Mouse (Mus musculus) C2C12 (cell line): ENCODE results near the gene 4930578G10Rik. TPM values are rescaled to one million over a fixed set of nuclear protein-coding genes. Genes with fewer than 3 reads are reported as not detected.

Experiments
- H3K27me3 ChIP-seq: one replicate; pipeline ENCODE4 v1.6.1; 2011; ENCODE audit not compliant: control insufficient read depth, insufficient read depth, insufficient read length
- H3K36me3 ChIP-seq: one replicate; pipeline ENCODE4 v1.6.1; 2011; ENCODE audit not compliant: control insufficient read depth, insufficient read depth
- H3K4me3 ChIP-seq: one replicate; pipeline ENCODE4 v1.5.1; 2011; ENCODE audit warnings: mild to moderate bottlenecking, control low read depth; ENCODE audit not compliant: poor library complexity, insufficient read depth, severe bottlenecking
- H3K79me2 ChIP-seq: one replicate; pipeline ENCODE4 v1.6.1; 2011; ENCODE audit not compliant: control insufficient read depth, insufficient read depth
- H3K79me3 ChIP-seq: one replicate; pipeline ENCODE4 v1.6.1; 2011; ENCODE audit warnings: low read depth, control low read depth
- H3ac ChIP-seq: one replicate; pipeline ENCODE3; 2011; ENCODE audit warnings: low read depth; ENCODE audit not compliant: control insufficient read depth, insufficient read length
- CEBPB ChIP-seq: IDR thresholded peaks from one replicate; pipeline ENCODE4 v1.6.1; 2011; ENCODE audit warnings: low read depth, mild to moderate bottlenecking, control low read depth, moderate library complexity
- CTCF ChIP-seq: IDR thresholded peaks from one replicate; pipeline ENCODE4 v1.5.1; 2011; ENCODE audit not compliant: control insufficient read depth, insufficient read depth, insufficient read length
- FOSL1 ChIP-seq: IDR thresholded peaks from one replicate; pipeline ENCODE4 v1.8.0; 2011; ENCODE audit warnings: mild to moderate bottlenecking, low read length; ENCODE audit not compliant: poor library complexity, insufficient read depth, severe bottlenecking
- MAX ChIP-seq: IDR thresholded peaks from one replicate; pipeline ENCODE4 v1.6.1; 2011; ENCODE audit warnings: mild to moderate bottlenecking, control low read depth
- MYOD1 ChIP-seq: IDR thresholded peaks from one replicate; pipeline ENCODE4 v1.6.1; 2011; ENCODE audit warnings: low read depth; ENCODE audit not compliant: control insufficient read depth, insufficient read length
- MYOG ChIP-seq: IDR thresholded peaks from one replicate; pipeline ENCODE4 v1.6.1; 2011; ENCODE audit not compliant: control insufficient read depth, insufficient read length; ENCODE audit errors: extremely low read depth
- USF1 ChIP-seq: IDR thresholded peaks from one replicate; pipeline ENCODE4 v1.6.1; 2011; ENCODE audit warnings: low read depth, mild to moderate bottlenecking, control low read depth, moderate library complexity
- polyA plus RNA-seq: library from polyadenylated mRNA; unstranded; fragments of >200 nt; fragmentation: generic; extraction: Trizol; gene quantifications from one replicate; pipeline ENCODE4 v1.2.1, GENCODE M21; 2012; ENCODE audit warnings: missing spikeins

The 4930578G10Rik gene
- polyA plus RNA-seq, 1 experiment = not detected

- no peaks in the 10 kb centered on the region for H3K79me2 ChIP-seq
- no peaks in the 10 kb centered on the region for H3K36me3 ChIP-seq
- no peak overlapping the region for H3ac ChIP-seq
- no peaks in the 10 kb centered on the region for H3K79me3 ChIP-seq
- no peak overlapping the region for H3K4me3 ChIP-seq
- TF ChIP-seq MYOD1 (no peak), MAX (no peak), CEBPB (no peak), CTCF (no peak), USF1 (no peak), MYOG (no peak), FOSL1 (no peak)
- peaks cover 33% of the 10 kb centered on the region for H3K27me3 ChIP-seq
Observed at GRCm38 (mm10) chr4:42877657-42878056, 142.3 kb downstream of the 4930578G10Rik start.

GRCm38 (mm10) chr4:42879829-42880676, 144.7 kb downstream of the 4930578G10Rik start:
- Histone ChIP-seq H3K4me3 (no peak overlapping the region), H3K79me2 (no peaks in the 10 kb centered on the region), H3K36me3 (no peaks in the 10 kb centered on the region), H3K79me3 (no peaks in the 10 kb centered on the region), H3K27me3 (peaks cover 25% of the 10 kb centered on the region), H3ac (no peak overlapping the region)
- TF ChIP-seq MYOD1 (no peak), USF1 (no peak), FOSL1 (no peak), CEBPB (no peak)

- no peak overlapping the region for H3K4me3 ChIP-seq
- H3K79me2 ChIP-seq = no peaks in the 10 kb centered on the region
- H3ac ChIP-seq = no peak overlapping the region
- no peaks in the 10 kb centered on the region for H3K36me3 ChIP-seq
- TF ChIP-seq FOSL1 (no peak), MYOG (no peak), MAX (no peak), CEBPB (no peak), USF1 (no peak)
- H3K79me3 ChIP-seq = no peaks in the 10 kb centered on the region
- H3K27me3 ChIP-seq = peaks cover 22% of the 10 kb centered on the region
Observed at GRCm38 (mm10) chr4:42880677-42880948, 145.3 kb downstream of the 4930578G10Rik start.

GRCm38 (mm10) chr4:42886926-42887325, 151.6 kb downstream of the 4930578G10Rik start:
- no peak for TF ChIP-seq CTCF
- Histone ChIP-seq H3K4me3 (no peak overlapping the region), H3K27me3 (peaks cover 9% of the 10 kb centered on the region), H3K36me3 (no peaks in the 10 kb centered on the region), H3K79me2 (no peaks in the 10 kb centered on the region), H3K79me3 (no peaks in the 10 kb centered on the region), H3ac (no peak overlapping the region)

- H3K79me3 ChIP-seq = no peaks in the 10 kb centered on the region
- no peak overlapping the region for H3ac ChIP-seq
- no peaks in the 10 kb centered on the region for H3K79me2 ChIP-seq
- H3K4me3 ChIP-seq = no peak overlapping the region
- no peaks in the 10 kb centered on the region for H3K36me3 ChIP-seq
- TF ChIP-seq FOSL1 = no peak
- no peak for TF ChIP-seq CTCF
- TF ChIP-seq MYOD1 = no peak
- TF ChIP-seq USF1 = no peak
- TF ChIP-seq MAX = no peak
- TF ChIP-seq CEBPB = no peak
- peaks cover 13% of the 10 kb centered on the region for H3K27me3 ChIP-seq
Observed at GRCm38 (mm10) chr4:42888806-42889205, 153.5 kb downstream of the 4930578G10Rik start.

- H3K4me3 ChIP-seq = no peak overlapping the region
- TF ChIP-seq CTCF (no peak), MYOD1 (no peak), MAX (no peak), FOSL1 (no peak), USF1 (no peak), CEBPB (no peak), MYOG (no peak)
- H3K79me3 ChIP-seq = no peaks in the 10 kb centered on the region
- no peak overlapping the region for H3ac ChIP-seq
- peaks cover 8% of the 10 kb centered on the region for H3K27me3 ChIP-seq
- H3K36me3 ChIP-seq = no peaks in the 10 kb centered on the region
- no peaks in the 10 kb centered on the region for H3K79me2 ChIP-seq
Observed at GRCm38 (mm10) chr4:42891176-42891575, 155.8 kb downstream of the 4930578G10Rik start.
